Mouse (Mus musculus) ES-E14 (cell line): Measurements from ENCODE around the gene Lgr5. TPM values are rescaled to one million over a fixed set of nuclear protein-coding genes. Genes with fewer than 3 reads are reported as not detected.

Experiments
- DNase-seq: peaks from one replicate; pipeline ENCODE4 v3.0.0-alpha.2; 2013; ENCODE audit warnings: low read depth, low spot score
- H3K27ac ChIP-seq: 2 replicates; pipeline ENCODE4 v1.5.1; 2012; ENCODE audit warnings: low read depth, mild to moderate bottlenecking, low read length, moderate library complexity, mixed read lengths; ENCODE audit not compliant: poor library complexity, insufficient read depth, severe bottlenecking
- H3K36me3 ChIP-seq: 2 replicates; pipeline ENCODE4 v1.6.1; 2012; ENCODE audit warnings: mild to moderate bottlenecking, low read length, moderate library complexity, mixed read lengths; ENCODE audit not compliant: control insufficient read depth, poor library complexity, insufficient read depth, severe bottlenecking
- H3K4me1 ChIP-seq, 2 experiments: fragments of 150-350 bp in 1 of 2; sonication (generic) in 1 of 2; 2 replicates each; pipeline ENCODE4 v1.6.1; 2012; ENCODE audit warnings: low read length in 2 of 2, mild to moderate bottlenecking in 1 of 2, mixed read lengths in 1 of 2; ENCODE audit not compliant: control insufficient read depth in 2 of 2, insufficient read depth in 2 of 2, poor library complexity in 1 of 2
- H3K4me3 ChIP-seq, 2 experiments: fragments of 150-350 bp in 1 of 2; sonication (generic) in 1 of 2; 2 replicates each; pipeline ENCODE4 v1.5.1; 2012; ENCODE audit warnings: low read length in 2 of 2, low read depth in 1 of 2, mild to moderate bottlenecking in 1 of 2, mixed read lengths in 1 of 2; ENCODE audit not compliant: insufficient read depth in 1 of 2, poor library complexity in 1 of 2, severe bottlenecking in 1 of 2
- H3K9ac ChIP-seq: 2 replicates; pipeline ENCODE4 v1.6.1; 2012; ENCODE audit warnings: low read depth, mild to moderate bottlenecking, low read length, mixed read lengths; ENCODE audit not compliant: poor library complexity, insufficient read depth, severe bottlenecking
- H3K9me3 ChIP-seq: fragments of 150-350 bp; sonication (generic); 2 replicates; pipeline ENCODE4 v1.6.1; 2012; ENCODE audit warnings: low read depth, mild to moderate bottlenecking, low read length; ENCODE audit not compliant: control insufficient read depth, insufficient read depth
- CHD2 ChIP-seq: IDR thresholded peaks from 2 replicates; pipeline ENCODE4 v1.6.1; 2014; ENCODE audit warnings: mild to moderate bottlenecking, low read depth, low read length, inconsistent platforms
- HCFC1 ChIP-seq: IDR thresholded peaks from 2 replicates; pipeline ENCODE4 v1.6.1; 2012; ENCODE audit warnings: low read length, inconsistent platforms, borderline replicate concordance; ENCODE audit not compliant: insufficient read depth
- MAFK ChIP-seq: IDR thresholded peaks from 2 replicates; pipeline ENCODE4 v1.6.1; 2014; ENCODE audit warnings: mild to moderate bottlenecking, low read depth, low read length, inconsistent platforms; ENCODE audit not compliant: insufficient read depth
- ZC3H11A ChIP-seq: IDR thresholded peaks from 2 replicates; pipeline ENCODE4 v1.6.1; 2012; ENCODE audit warnings: low read depth, mild to moderate bottlenecking, inconsistent platforms, low read length, borderline replicate concordance
- ZNF384 ChIP-seq: IDR thresholded peaks from 2 replicates; pipeline ENCODE4 v1.6.1; 2012; ENCODE audit warnings: low read depth, low read length, inconsistent platforms
- in situ Hi-C, 2 experiments: fragments of 600-800 bp; cut with MboI; formaldehyde crosslinking; loops; one replicate each; pipeline ENCODE4 v1.15.1; 2025; ENCODE audit warnings: low sequenced_read_pairs in 2 of 2, inconsistent platforms in 1 of 2; ENCODE audit not compliant: unreplicated experiment in 2 of 2
- total RNA-seq: library from RNA; depleted of rRNA; stranded (reverse); fragments of 300-350 nt; gene quantifications from 2 replicates; pipeline ENCODE4 v1.2.3, GENCODE M21; 2012

Gene Lgr5
- total RNA-seq, 1 experiment = 0.22 TPM

DNA sequence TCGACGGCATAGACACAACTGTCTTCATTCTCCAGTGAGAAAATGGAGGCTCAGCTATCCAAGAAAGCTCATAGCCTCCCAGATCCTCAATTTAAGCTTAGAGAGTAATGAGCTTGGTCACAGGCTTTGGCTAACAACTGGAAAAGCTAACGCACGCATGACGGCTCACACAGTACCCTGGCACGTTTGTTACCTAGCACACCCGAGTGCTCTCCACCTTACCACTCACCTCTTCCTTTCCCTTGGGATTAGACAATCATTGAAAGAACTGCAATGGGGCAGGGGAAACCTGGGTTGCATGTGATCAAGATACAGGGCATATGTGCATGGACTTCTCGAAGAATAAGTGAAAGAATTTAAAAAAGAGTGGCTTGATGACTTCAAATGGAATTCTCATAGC, 119.6 kb downstream of the Lgr5 start:
- TF ChIP-seq ZC3H11A = no peak
- H3K9me3 ChIP-seq = no peaks in the 10 kb centered on the region
- no peak overlapping the region for H3K9ac ChIP-seq
- no peak for DNase-seq
- in situ Hi-C loops = no loop called here
- peaks cover 0 to 2% of the 10 kb centered on the region in 2 experiments; a peak in 2 of 4 replicates for H3K4me1 ChIP-seq
- no peaks in the 10 kb centered on the region for H3K36me3 ChIP-seq
- no peak overlapping the region for H3K27ac ChIP-seq
- H3K4me3 ChIP-seq = no peak overlapping the region

DNA sequence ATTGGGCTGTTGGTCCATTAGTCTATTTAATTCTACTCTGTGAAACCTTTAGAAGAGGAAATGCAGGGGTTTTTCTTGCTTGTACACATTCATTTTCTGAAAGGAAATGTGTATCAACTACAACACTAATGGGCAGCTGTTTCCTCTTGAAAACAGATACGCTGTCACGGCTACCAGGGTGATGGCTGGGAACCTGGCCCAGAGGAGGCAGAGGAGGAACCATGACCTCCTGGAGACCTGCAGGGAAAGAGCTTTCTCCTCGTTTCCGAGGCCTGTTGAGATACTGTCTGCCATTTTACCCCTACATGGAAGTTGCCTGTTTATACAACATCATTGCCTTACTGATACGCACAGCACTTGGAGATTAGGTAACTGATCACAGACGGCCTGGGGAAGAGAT, 121.8 kb downstream of the Lgr5 start:
- H3K27ac ChIP-seq = no peak overlapping the region
- no peaks in the 10 kb centered on the region for H3K9me3 ChIP-seq
- TF ChIP-seq MAFK = no peak
- no peak for TF ChIP-seq CHD2
- no peak for TF ChIP-seq HCFC1
- no peak for TF ChIP-seq ZC3H11A
- TF ChIP-seq ZNF384 = no peak
- H3K36me3 ChIP-seq = no peaks in the 10 kb centered on the region
- no peak for DNase-seq
- H3K9ac ChIP-seq = no peak overlapping the region
- peaks cover 0 to 2% of the 10 kb centered on the region in 2 experiments; a peak in 2 of 4 replicates for H3K4me1 ChIP-seq
- no peak overlapping the region for H3K4me3 ChIP-seq
- in situ Hi-C loops = no loop called here

DNA sequence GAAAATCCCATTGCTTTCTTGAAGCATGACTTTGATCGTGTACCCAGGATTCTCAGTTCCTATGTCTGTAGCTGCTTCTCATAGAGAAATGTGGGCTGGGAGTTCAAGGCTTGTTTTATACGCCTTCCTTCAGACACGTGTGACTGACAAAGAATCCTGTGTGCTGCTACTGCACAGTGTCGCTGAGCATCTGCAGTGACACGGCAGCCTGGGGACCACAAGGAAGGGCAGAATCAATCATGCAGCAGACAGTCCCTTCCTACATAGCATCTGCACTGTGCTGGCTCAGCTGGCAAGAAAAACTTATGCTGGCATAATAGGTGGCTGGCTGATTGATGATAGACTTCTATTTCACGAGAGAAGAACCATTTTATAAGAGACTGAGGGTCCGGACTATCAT, 122.5 kb downstream of the Lgr5 start:
- no peak overlapping the region for H3K9ac ChIP-seq
- in situ Hi-C loops = no loop called here
- peaks cover 0 to 2% of the 10 kb centered on the region in 2 experiments; a peak in 2 of 4 replicates for H3K4me1 ChIP-seq
- no peak overlapping the region for H3K4me3 ChIP-seq
- no peak for DNase-seq
- H3K9me3 ChIP-seq = no peaks in the 10 kb centered on the region
- H3K27ac ChIP-seq = no peak overlapping the region
- no peaks in the 10 kb centered on the region for H3K36me3 ChIP-seq
- TF ChIP-seq HCFC1 (no peak), ZNF384 (no peak), CHD2 (no peak), ZC3H11A (no peak), MAFK (no peak)

DNA sequence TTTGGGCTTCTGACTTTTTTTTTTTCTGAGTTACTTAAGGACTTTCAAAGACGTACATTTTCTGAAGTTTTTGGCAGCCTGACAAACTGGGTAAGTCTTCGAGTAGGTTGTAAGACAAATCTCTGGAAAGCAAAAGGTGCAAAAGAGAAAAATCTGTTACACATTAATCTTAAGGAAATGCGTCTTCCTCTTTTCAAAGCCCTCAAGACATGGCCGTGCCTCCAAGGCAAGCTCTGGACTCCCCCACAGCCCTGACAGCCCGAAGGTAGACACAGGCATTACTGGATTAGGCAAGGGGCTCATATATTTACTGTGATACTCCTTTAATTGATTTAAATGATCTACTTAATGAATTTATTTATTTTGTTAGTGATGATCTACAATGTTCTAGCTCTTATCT, 124.9 kb downstream of the Lgr5 start:
- no peaks in the 10 kb centered on the region for H3K36me3 ChIP-seq
- no peak overlapping the region for H3K4me3 ChIP-seq
- no peaks in the 10 kb centered on the region for H3K4me1 ChIP-seq
- DNase-seq = no peak
- in situ Hi-C loops = no loop called here
- H3K9ac ChIP-seq = no peak overlapping the region
- no peak overlapping the region for H3K27ac ChIP-seq
- H3K9me3 ChIP-seq = no peaks in the 10 kb centered on the region
- TF ChIP-seq ZC3H11A = no peak
- no peak for TF ChIP-seq HCFC1
- no peak for TF ChIP-seq MAFK

DNA sequence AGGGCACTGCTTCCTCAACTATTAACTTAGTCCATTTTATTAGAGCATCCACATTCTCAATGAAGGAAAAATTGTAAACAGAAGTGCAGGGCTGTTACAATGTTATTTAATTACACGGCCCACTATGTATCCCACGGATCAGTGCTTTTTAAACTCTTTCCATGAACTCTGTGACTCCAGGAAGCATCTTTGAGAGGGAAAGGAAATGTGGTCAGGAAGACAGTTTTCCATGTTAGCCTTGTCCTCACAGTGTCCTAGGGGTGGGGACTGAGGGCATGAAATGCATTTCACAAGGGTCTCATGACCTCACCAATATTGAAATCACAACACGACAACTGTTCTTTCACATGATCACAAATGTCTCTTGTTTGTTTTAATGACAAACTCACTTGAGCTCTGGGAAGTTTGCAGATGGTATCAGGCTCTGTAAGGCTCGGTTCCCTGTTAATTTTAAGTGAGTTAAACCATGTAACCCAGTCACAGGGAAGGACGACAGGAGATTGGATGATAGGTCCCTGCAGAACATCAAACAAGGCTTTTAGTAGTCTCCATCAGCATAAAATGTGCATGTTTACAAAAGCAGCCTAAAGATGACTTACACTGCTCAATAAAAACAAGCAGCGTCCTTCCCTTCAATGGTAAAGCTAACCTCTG, 130.1 kb downstream of the Lgr5 start:
- DNase-seq = no peak
- H3K4me3 ChIP-seq = no peak overlapping the region
- no peaks in the 10 kb centered on the region for H3K4me1 ChIP-seq
- no peaks in the 10 kb centered on the region for H3K9me3 ChIP-seq
- no peak overlapping the region for H3K9ac ChIP-seq
- in situ Hi-C loops = no loop called here
- TF ChIP-seq CHD2 (no peak), ZC3H11A (no peak), ZNF384 (no peak), HCFC1 (no peak), MAFK (no peak)
- H3K27ac ChIP-seq = no peak overlapping the region
- no peaks in the 10 kb centered on the region for H3K36me3 ChIP-seq
